Mouse (Mus musculus) v-Abl transformed pro-B cells (cell line): ENCODE results near the gene Fscn1.

ENCODE experiments used
- in situ Hi-C, 2 experiments: fragments of 400-800 bp; cut with MboI; formaldehyde crosslinking; loops; one replicate each; pipeline ENCODE4 v1.15.1; 2025; ENCODE audit not compliant: unreplicated experiment in 2 of 2

Gene Fscn1

DNA sequence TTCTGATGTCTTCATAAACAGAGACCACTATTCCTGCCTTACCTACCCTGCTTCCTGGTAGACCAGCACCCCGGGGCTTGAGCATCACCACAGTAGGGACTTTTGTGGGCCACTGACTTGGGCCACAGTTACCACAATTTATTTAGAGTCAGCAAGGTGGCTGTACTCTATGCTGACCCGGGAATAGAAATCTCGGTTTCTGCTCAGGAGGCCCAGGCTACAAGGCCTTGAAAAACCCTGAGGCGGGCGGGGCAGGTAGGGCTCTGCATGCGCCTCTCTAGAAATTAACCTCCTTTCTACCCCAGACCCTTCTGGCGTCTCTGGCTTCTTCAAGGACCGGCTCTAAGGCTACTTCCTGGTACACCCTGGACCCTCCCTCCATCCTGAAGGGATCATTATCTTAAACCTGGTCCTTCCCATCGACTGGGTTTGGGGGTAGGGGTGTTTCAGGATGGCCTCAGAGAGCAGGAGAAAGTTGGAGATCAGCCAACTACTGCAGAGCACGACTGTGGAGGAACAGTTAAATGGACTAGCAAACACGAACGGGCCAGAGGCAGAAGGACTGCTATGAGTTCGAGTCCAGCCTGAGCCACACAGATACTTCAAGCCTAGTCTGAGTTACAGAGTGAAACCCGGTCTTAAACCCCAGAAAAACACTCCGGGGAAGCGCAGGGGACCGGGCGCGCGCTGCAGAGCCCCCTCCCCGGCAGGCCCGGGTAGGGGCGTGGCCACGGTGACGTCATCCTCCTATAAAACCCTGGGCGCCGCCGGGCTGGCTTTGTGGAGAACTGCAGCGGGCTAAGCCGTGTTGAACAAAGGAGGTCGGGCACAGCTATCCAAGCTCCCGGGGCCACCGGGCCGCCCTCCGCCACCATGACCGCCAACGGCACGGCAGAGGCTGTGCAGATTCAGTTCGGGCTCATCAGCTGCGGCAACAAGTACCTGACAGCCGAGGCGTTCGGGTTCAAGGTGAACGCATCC lies at the start of gene Fscn1:
Gene Fscn1 (plus strand): TSS at position 768 of the 981 bp plus-strand sequence.
- in situ Hi-C loops = no loop called here

DNA sequence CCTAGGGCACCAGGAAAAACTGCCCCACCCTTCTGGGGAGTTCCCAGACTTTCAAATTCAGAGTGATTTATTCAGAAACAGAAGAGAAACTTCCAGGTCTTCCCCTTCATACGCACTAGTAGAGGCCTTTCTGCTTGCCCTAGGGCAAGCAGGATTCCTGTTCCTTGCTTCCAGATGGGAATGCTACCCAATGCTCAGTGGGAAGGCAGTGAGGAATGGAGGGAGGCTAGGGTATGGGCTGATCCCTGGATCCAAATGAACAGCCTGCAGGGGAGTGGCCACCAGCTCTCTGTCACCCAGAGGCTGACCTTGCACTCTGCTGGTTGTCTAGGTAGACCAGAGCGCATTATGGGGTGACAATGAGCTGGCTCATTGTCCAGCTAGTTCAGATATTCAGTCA lies 48.5 kb upstream of the Fscn1 start:
- in situ Hi-C loops = loop anchor here in 1 of 2 experiments (25.0 kb wide), 1 partner anchor 1276 kb away; the partner anchor contains the start of gene Bhlha15

- in situ Hi-C loops = loop anchor here in 1 of 2 experiments (25.0 kb wide), 1 partner anchor 1275 kb away; the partner anchor contains the start of gene Bhlha15
Measured at GRCm38 (mm10) chr5:142912320-142912719, 47.8 kb upstream of the Fscn1 start.

DNA sequence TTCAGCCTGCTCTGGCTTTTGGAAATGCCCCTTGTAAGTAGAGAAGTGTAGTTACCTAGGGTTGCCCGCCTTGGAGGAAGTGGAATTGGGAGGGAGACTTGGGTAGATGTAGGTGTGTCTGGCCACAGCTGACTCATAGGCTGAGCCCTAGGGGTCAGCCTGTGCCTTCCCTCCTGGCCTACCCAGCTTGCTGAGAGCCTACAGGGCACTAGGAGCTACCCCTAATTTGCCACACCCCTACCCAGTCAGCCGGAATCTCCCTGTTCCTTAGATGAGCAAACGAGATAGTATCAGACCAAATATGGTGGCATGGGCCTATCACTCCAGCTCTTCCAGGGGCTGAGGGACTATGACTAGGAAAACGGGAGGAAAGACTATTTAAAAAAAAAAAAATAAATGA lies 47.4 kb upstream of the Fscn1 start:
- in situ Hi-C loops = loop anchor here in 1 of 2 experiments (25.0 kb wide), 1 partner anchor 1275 kb away; the partner anchor contains the start of gene Bhlha15

- in situ Hi-C loops = loop anchor here in 1 of 2 experiments (25.0 kb wide), 1 partner anchor 1272 kb away; the partner anchor contains the start of gene Bhlha15
Measured at GRCm38 (mm10) chr5:142915231-142915630, 44.9 kb upstream of the Fscn1 start.

GRCm38 (mm10) chr5:142916593-142916992 lies 43.5 kb upstream of the Fscn1 start:
- in situ Hi-C loops = loop anchor here in 1 of 2 experiments (25.0 kb wide), 1 partner anchor 1271 kb away; the partner anchor contains the start of gene Bhlha15

DNA sequence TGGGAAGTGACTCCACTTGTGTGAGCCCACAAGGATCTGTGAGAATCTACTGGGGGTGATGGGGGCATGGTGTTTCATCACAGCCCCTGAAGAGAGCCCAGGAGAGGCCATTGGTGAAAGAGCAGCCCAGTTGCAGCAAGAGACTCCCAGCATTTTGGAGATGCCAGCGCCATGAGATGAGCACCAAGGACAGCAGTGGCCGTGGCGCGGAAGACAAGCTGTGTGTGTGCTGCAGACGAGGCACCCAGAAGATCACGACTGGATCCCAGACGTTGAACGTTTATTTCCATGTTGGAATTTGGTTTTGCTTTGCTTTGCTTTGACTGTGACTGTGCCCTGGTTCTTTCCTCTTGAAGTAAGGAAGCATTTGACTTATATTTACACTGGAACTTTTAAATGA lies 42.7 kb upstream of the Fscn1 start:
- in situ Hi-C loops = loop anchor here in 1 of 2 experiments (25.0 kb wide), 1 partner anchor 1270 kb away; the partner anchor contains the start of gene Bhlha15

GRCm38 (mm10) chr5:142920311-142921073 lies 39.7 kb upstream of the Fscn1 start:
- in situ Hi-C loops = loop anchor here in 1 of 2 experiments (25.0 kb wide), 1 partner anchor 1267 kb away; the partner anchor contains the start of gene Bhlha15

DNA sequence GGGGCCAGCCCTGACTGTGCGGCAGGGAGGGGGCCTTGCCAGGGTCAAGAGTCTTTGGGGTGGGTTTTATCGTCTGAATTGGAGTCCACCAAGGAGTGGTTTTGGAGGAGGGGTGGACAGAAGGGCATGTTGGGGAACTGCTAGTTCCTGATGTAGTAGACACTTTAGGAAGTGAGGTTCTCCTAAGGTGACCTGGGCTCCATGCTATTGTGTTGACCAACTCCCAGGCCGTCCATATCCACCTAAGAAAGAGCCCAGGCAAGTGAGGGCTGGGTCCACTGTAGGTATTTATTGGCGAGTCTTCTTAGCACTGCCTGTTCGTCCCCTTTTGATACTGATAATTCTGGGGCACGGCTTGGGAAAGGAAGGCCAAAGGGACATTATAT lies 39.1 kb upstream of the Fscn1 start:
- in situ Hi-C loops = loop anchor here in 1 of 2 experiments (25.0 kb wide), 1 partner anchor 1266 kb away; the partner anchor contains the start of gene Bhlha15

- in situ Hi-C loops = loop anchor here in 1 of 2 experiments (25.0 kb wide), 1 partner anchor 1265 kb away; the partner anchor contains the start of gene Bhlha15
Measured at GRCm38 (mm10) chr5:142922251-142922650, 37.9 kb upstream of the Fscn1 start.

DNA sequence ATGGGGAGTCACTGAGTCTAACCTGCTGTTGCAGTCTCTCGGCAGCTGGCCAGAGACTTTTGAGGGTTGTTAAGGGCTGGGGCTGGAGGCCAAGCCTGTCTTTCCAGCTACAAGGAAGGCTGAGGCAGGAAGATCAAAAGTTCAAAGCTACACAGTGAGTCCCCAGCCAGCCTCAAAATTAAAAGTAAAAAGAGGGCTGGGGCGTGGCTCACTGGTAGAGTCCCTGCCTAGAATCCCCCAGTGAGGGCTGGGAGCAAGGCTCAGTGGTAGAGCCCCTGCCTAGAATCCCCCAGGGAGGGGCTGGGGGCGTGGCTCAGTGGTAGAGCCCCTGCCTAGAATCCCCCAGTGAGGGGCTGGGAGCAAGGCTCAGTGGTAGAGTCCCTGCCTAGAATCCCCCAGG lies 36.4 kb upstream of the Fscn1 start:
- in situ Hi-C loops = loop anchor here in 1 of 2 experiments (25.0 kb wide), 1 partner anchor 1264 kb away; the partner anchor contains the start of gene Bhlha15

DNA sequence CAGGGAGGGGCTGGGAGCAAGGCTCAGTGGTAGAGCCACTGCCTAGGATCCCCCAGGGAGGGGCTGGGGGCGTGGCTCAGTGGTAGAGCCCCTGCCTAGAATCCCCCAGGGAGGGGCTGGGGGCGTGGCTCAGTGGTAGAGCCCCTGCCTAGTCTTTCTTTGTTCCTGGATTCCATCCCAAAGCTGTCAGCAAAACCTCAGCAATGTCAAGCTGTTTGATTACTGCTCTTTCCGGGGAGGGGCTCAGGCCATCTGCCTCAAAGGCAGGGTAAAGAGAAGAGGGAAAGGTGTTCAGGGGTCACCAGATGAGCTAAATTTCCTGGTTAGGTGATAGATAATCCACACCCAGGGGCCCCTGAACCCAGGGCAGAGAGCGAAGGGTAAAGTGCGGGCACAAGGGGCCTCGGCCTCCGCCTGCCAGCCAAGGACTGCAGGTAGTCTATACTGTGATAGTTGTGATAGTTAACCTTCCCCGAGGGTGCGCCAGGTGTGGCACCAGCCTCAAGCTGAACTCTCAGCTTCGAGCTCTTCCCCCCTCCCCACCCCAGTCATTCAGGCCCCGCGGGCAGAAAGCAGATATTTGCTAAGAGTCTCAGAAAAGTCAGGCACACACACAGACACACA lies 35.7 kb upstream of the Fscn1 start:
- in situ Hi-C loops = loop anchor here in 1 of 2 experiments (25.0 kb wide), 1 partner anchor 1263 kb away; the partner anchor contains the start of gene Bhlha15

DNA sequence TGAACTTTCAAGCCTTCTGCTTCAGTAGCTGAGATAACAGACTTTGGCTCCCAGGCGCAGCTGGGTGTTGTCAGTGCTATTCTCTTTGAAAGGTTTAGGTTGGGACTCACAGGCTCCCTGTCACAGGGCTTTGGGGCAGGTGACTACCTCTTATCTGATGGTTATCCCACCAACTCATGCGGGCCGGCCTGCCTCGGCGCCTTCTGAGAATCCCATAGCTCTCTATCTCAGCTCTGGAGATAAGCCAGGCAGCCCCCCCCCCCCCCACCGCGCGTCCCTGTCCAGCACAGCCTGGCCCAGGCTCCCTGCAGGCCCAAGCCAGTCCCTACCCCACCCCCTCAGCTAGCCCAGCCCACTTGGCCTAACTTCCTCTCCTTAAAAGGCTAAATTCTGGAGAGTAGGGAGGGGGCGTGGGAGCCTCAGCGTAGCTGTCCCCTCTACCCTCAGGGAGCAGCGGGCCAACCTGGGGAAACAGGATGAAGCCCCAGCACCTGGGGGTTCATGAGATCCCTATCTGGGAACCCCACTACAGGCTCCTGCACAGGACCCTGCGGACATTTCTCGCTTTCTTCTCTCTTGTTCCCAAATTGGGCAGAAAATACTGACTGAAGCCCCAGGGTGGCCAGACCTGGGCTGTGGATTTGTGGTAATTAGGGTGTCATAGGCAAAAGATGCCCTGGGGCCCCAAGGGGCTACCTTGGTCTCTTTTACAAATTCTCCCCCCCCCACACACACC lies 33.8 kb upstream of the Fscn1 start:
- in situ Hi-C loops = no loop called here

DNA sequence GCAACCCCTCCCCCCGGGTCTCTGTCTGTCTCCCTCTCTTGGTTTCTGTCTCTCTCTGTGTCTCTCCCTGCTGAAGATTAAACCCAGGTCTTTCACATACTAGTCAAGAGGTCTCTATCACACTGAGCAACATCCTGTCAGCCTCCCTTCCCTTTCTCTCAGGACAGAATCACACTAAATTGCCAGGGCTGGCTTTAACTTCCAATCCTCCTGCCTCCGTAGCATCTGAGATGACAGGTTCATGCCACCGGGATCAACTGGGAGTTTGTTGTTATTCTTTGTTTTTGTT lies 33.3 kb upstream of the Fscn1 start:
- in situ Hi-C loops = no loop called here

DNA sequence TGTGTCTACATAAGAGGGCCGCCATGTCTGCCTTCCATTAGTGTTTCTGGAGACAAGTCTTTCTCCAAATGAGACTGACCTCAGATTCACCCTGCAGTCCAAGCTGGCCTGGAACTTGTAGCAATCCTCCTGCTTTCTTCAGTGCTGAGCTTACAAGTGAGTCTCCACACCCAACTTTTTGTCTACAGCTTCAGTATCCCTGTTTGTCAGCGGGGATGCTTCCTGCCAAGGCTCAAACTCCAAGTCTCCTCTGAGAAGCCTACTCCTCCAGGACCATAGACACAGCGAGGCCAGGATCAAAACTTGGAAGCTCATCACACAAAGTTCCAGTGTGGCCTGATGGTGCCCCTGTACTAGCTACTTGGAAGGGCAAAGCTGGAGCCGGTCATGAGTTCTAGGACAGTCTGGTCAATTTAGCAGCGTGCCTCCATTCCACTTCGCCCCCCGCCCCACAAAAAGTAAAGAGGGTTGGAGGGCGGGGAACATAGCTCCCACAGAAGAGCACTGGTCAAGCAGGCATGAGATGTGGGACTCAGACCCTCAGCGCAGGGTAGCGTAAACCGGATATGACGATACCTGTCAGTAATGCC lies 32.7 kb upstream of the Fscn1 start:
- in situ Hi-C loops = no loop called here

- in situ Hi-C loops = no loop called here
Measured at GRCm38 (mm10) chr5:142928749-142929399, 31.3 kb upstream of the Fscn1 start.

GRCm38 (mm10) chr5:142929400-142929752 lies 30.8 kb upstream of the Fscn1 start:
- in situ Hi-C loops = no loop called here

DNA sequence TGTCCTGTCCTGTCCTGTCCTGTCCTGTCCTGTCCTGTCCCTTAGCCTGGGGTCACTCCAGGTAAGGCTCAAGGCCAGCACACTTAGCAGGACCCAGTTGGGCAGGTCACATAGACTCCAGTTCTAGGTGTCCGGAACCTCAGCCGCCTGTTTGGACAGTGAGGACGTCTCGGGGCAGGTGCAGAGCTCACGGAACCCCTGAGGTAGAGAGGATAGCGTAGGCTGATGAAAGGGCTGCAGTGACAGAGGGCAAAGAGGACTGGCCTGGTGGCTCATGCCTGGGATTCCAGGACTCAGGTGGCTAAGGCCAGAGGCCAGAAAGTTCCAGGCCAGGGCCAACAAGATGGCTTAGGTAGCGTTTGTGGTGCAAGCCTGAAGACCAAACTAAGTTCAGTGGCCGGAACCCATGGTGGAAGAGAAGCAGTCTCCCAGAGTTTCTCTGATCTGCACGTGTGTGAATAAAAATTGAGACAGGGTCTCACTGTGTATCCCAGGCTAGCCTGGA lies 28.9 kb upstream of the Fscn1 start:
- in situ Hi-C loops = loop anchor here (5.0 kb wide), 1 partner anchor 44 kb away; no protein-coding TSS in a partner anchor
